ENCODE assay signal across 21 mouse cellular contexts in the genomic region with DNA sequence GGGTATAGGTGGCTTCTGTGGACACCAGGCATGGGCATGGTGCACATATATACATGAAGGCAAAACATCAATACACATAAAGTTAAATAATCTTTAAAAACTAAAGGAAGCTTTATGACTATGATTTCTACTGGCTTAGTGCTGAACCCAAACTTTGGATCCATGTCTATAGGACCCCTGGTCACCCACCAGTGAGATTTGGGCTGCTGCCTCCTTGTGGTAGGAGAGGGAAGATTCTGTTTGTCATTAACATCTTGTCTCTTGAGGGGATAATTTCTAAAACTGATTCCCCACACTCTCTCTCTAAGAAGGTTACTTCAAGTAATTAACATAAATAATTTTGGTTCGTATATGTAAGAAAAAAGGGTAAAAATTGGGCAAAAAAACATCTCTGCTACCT.
DNase-seq lines count a peak whose midpoint lies in the region; ATAC-seq and TF ChIP-seq lines count a peak whose summit lies in the region.
"Had no signal": no experiment of that assay in that cellular context is flagged by ENCODE, and none has a peak within 500 bp of the region (broad histone marks: within the 10 kb centered on the region; RNA-seq: fewer than 3 reads in every experiment).

No protein-coding gene starts in this region.

- 64% methylated on average over 1 of the region's 1 CpGs for WGBS in intestine, postnatal 0 days
- WGBS in intestine, embryonic 15.5 days = 46% methylated on average over 1 of the region's 1 CpGs
- 63% methylated on average over 1 of the region's 1 CpGs for WGBS in lung, embryonic 14.5 days

- no peak overlapping the region for H3K27ac ChIP-seq in intestine, postnatal 0 days (ENCODE audit: low read depth, low read length)
- no peak overlapping the region for H3K27ac ChIP-seq in intestine, embryonic 15.5 days
- H3K27ac ChIP-seq in lung, embryonic 14.5 days (ENCODE audit: low read depth) = no peak overlapping the region
- H3K27ac ChIP-seq in cortical plate, adult 2 months (ENCODE audit: insufficient read depth, low read length) = no peak overlapping the region
- H3K27ac ChIP-seq: embryonic facial prominence, embryonic 10.5 days; hindbrain, embryonic 15.5 days; liver, embryonic 14.5 days; neural tube, embryonic 12.5 days had no signal

- H3K9ac ChIP-seq in intestine, postnatal 0 days (ENCODE audit: low read depth, low read length) = no peak overlapping the region
- no peak overlapping the region for H3K9ac ChIP-seq in intestine, embryonic 15.5 days
- no peak overlapping the region for H3K9ac ChIP-seq in lung, embryonic 14.5 days
- H3K9ac ChIP-seq: hindbrain, embryonic 15.5 days; liver, embryonic 14.5 days; neural tube, embryonic 12.5 days had no signal

- no peaks in the 10 kb centered on the region for H3K9me3 ChIP-seq in intestine, postnatal 0 days (ENCODE audit: control insufficient read depth)
- H3K9me3 ChIP-seq in intestine, embryonic 15.5 days = no peaks in the 10 kb centered on the region
- H3K9me3 ChIP-seq in lung, embryonic 14.5 days (ENCODE audit: low read depth, low read length) = no peaks in the 10 kb centered on the region
- H3K9me3 ChIP-seq: embryonic facial prominence, embryonic 10.5 days; hindbrain, embryonic 15.5 days; neural tube, embryonic 12.5 days had no signal

- no peak overlapping the region for H3K4me3 ChIP-seq in intestine, postnatal 0 days (ENCODE audit: low read depth, low read length)
- no peak overlapping the region for H3K4me3 ChIP-seq in intestine, embryonic 15.5 days (replicated peaks)
- H3K4me3 ChIP-seq in lung, embryonic 14.5 days (ENCODE audit: low read depth, low read length) = no peak overlapping the region
- H3K4me3 ChIP-seq in cortical plate, adult 2 months (ENCODE audit: insufficient read depth, low read length) = no peak overlapping the region
- H3K4me3 ChIP-seq: embryonic facial prominence, embryonic 10.5 days; hindbrain, embryonic 15.5 days; neural tube, embryonic 12.5 days had no signal

- ATAC-seq in intestine, postnatal 0 days = no peak
- ATAC-seq in intestine, embryonic 15.5 days = no peak
- no peak for ATAC-seq in lung, embryonic 14.5 days (ENCODE audit: insufficient read depth)
- ATAC-seq: forebrain, embryonic 16.5 days had no signal

- peak; percentile 20 for DNase-seq in embryo, embryonic 10.5 days (ENCODE audit: low spot score)
- DNase-seq in embryo, embryonic 11 days = no peak
- DNase-seq in lung, embryonic 14.5 days = peak; percentile 13
- no peak for DNase-seq in lung, adult 18-20 months
- DNase-seq in kidney, postnatal 25 days = no peak
- DNase-seq: cerebellum, adult 11-12 months; cerebellum, postnatal 10 days; gastrocnemius, postnatal 36 days; kidney, adult 11 months; kidney, postnatal 14 days; lung, postnatal 10 days; thymus, postnatal 36 days had no signal

- H3K36me3 ChIP-seq in intestine, postnatal 0 days (ENCODE audit: control insufficient read depth, insufficient read depth) = no peaks in the 10 kb centered on the region
- H3K36me3 ChIP-seq in intestine, embryonic 15.5 days = no peaks in the 10 kb centered on the region
- H3K36me3 ChIP-seq in lung, embryonic 14.5 days (ENCODE audit: insufficient read depth) = no peaks in the 10 kb centered on the region
- H3K36me3 ChIP-seq: embryonic facial prominence, embryonic 10.5 days; hindbrain, embryonic 15.5 days; neural tube, embryonic 12.5 days had no signal

- H3K27me3 ChIP-seq in intestine, postnatal 0 days (replicated peaks; ENCODE audit: control insufficient read depth, insufficient read depth, low read length) = no peaks in the 10 kb centered on the region
- no peaks in the 10 kb centered on the region for H3K27me3 ChIP-seq in intestine, embryonic 15.5 days (replicated peaks)
- no peaks in the 10 kb centered on the region for H3K27me3 ChIP-seq in lung, embryonic 14.5 days (ENCODE audit: insufficient read depth, low read length)
- H3K27me3 ChIP-seq: hindbrain, embryonic 15.5 days; neural tube, embryonic 12.5 days had no signal

- no peak for TF ChIP-seq POLR2A in cortical plate, adult 2 months (IDR thresholded peaks at IDR 0.05; ENCODE audit: extremely low read depth, insufficient read depth, low read length)

- peak; percentile 36 for TF ChIP-seq CTCF in intestine, postnatal 0 days (IDR thresholded peaks at IDR 0.05; ENCODE audit: low read depth)
- TF ChIP-seq CTCF in lung, embryonic 14.5 days (IDR thresholded peaks at IDR 0.05; ENCODE audit: low read depth) = peak; percentile 28; the same call in 1 of the 2 replicates
- TF ChIP-seq CTCF in cortical plate, adult 2 months (IDR thresholded peaks at IDR 0.05; ENCODE audit: extremely low read depth, insufficient read depth, low read length) = 0 out of 2 replicates have a peak, but pooled peaks have one; percentile 18

- H3K4me1 ChIP-seq in intestine, postnatal 0 days (replicated peaks; ENCODE audit: control insufficient read depth, insufficient read depth, low read length) = no peaks in the 10 kb centered on the region
- H3K4me1 ChIP-seq in intestine, embryonic 15.5 days (replicated peaks) = no peaks in the 10 kb centered on the region
- no peaks in the 10 kb centered on the region for H3K4me1 ChIP-seq in lung, embryonic 14.5 days (ENCODE audit: insufficient read depth)
- no peaks in the 10 kb centered on the region for H3K4me1 ChIP-seq in cortical plate, adult 2 months (ENCODE audit: control insufficient read depth, insufficient read depth, low read length)
- H3K4me1 ChIP-seq: embryonic facial prominence, embryonic 10.5 days; hindbrain, embryonic 15.5 days; neural tube, embryonic 12.5 days had no signal

- no peak overlapping the region for H3K4me2 ChIP-seq in intestine, postnatal 0 days (replicated peaks; ENCODE audit: low read depth)
- H3K4me2 ChIP-seq in intestine, embryonic 15.5 days (replicated peaks) = no peak overlapping the region
- no peak overlapping the region for H3K4me2 ChIP-seq in lung, embryonic 14.5 days
- H3K4me2 ChIP-seq: hindbrain, embryonic 15.5 days; midbrain, embryonic 11.5 days; neural tube, embryonic 12.5 days had no signal

Comparison
In these comparisons a context has a peak if more than half of its experiments do, and no peak if none do; other contexts are left out.
1. DNase-seq: peak in embryo, embryonic 10.5 days (single experiment) and lung, embryonic 14.5 days (single experiment); none in embryo, embryonic 11 days (single experiment), lung, adult 18-20 months (0 of 2) and kidney, postnatal 25 days (0 of 2).
2. Peak in every context shown above with its lines, with median percentiles within 50 percentile points of each other: CTCF ChIP-seq.